ENCODE assay signal across 8 mouse cellular contexts in the genomic region with DNA sequence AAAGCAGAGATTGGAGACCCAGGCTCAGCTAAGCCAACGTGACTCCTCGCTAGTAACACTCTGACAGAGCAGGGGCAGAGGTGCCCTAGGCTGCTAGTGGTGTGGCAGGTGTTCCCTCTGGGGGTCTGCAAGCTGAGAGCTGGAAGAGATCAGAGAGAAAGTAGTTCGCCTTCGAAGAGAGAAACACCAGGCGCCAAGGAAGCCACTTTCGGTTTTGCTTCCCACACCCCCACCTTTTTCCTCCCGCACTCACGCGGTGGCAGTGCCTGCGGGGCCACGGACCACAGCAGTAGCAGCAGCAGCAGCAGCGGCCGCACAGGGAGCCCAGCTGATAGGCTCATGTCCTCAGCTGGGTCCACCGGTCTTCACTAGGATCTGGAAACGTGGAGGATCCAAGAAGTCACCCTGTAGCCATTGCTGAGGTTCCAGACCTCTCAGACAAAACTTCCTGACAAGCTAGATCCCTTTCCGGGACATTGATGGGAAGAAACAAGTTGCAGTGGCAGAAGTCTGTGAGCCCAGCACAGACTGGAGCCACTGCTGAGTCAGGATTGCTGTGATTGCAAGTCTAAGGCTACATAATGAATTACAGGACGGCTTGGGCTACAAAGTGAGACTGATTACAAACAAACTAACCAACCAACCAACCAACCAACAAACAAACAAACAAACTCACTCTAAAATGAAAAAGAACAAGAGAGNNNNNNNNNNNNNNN. TPM values are rescaled to one million over a fixed set of nuclear protein-coding genes. Genes with fewer than 3 reads are reported as not detected.
DNase-seq lines count a peak whose midpoint lies in the region; ATAC-seq and TF ChIP-seq lines count a peak whose summit lies in the region.

A gene (minus strand): TSS at position 481 of the 716 bp plus-strand sequence.

- DNase-seq in frontal cortex, postnatal 10 days (ENCODE audit: low spot score in 2 of 2): no peak
- DNase-seq in brain, adult 2 months (ENCODE audit: low read depth, low spot score): peak; percentile 57
- DNase-seq in gastrocnemius, postnatal 10 days: peak; percentile 42
- DNase-seq in liver, embryonic 13.5 days: no peak
- peak; percentile 68 for DNase-seq in testis, postnatal 10 days (ENCODE audit: low spot score)

- H3K9me3 ChIP-seq in hindbrain, embryonic 16.5 days (ENCODE audit: control insufficient read depth, low read length): no peaks in the 10 kb centered on the region
- no peaks in the 10 kb centered on the region for H3K9me3 ChIP-seq in liver, embryonic 13.5 days (replicated peaks)

- no peaks in the 10 kb centered on the region for H3K79me2 ChIP-seq in myocyte (ENCODE audit: control insufficient read depth, insufficient read depth)

- H3K9ac ChIP-seq in hindbrain, embryonic 16.5 days (ENCODE audit: low read depth, low read length): peak within 1 kb of the TSS; percentile 61
- peak within 1 kb of the TSS; percentile 69 for H3K9ac ChIP-seq in liver, embryonic 13.5 days

- WGBS in hindbrain, embryonic 16.5 days: 2% methylated on average over 17 of the region's 17 CpGs
- 2% methylated on average over 17 of the region's 17 CpGs for WGBS in liver, embryonic 13.5 days (ENCODE audit: insufficient replicate concordance)

- H3ac ChIP-seq in myocyte (ENCODE audit: control insufficient read depth, insufficient read length): no peak within 1 kb of the TSS

- H3K27me3 ChIP-seq in hindbrain, embryonic 16.5 days (replicated peaks; ENCODE audit: control insufficient read depth, insufficient read depth, low read length): 0 out of 2 replicates have a peak, but pooled peaks cover 3% of the 10 kb centered on the region
- H3K27me3 ChIP-seq in liver, embryonic 13.5 days: peaks cover 25% of the 10 kb centered on the region
- H3K27me3 ChIP-seq in myocyte (ENCODE audit: control insufficient read depth, insufficient read depth, insufficient read length): no peaks in the 10 kb centered on the region

- no peak for TF ChIP-seq POLR2A in myocyte (IDR thresholded peaks at IDR 0.05; ENCODE audit: insufficient read length, low read depth)

- ATAC-seq in frontal cortex, adult (ENCODE audit: low TSS enrichment): peak; percentile 98
- peak; percentile 75; the same call in 1 of the 2 replicates for ATAC-seq in hindbrain, embryonic 16.5 days
- 0 out of 2 replicates have a peak, but pooled peaks have one; percentile 39 for ATAC-seq in liver, embryonic 13.5 days (ENCODE audit: low read depth)

- H3K4me3 ChIP-seq in hindbrain, embryonic 16.5 days (ENCODE audit: low read length): peak within 1 kb of the TSS; percentile 38
- peak within 1 kb of the TSS; percentile 60 for H3K4me3 ChIP-seq in liver, embryonic 13.5 days (replicated peaks)
- peak within 1 kb of the TSS; percentile 34 for H3K4me3 ChIP-seq in myocyte

- no peaks in the 10 kb centered on the region for H3K36me3 ChIP-seq in hindbrain, embryonic 16.5 days (ENCODE audit: control insufficient read depth, insufficient read depth, low read length)
- H3K36me3 ChIP-seq in liver, embryonic 13.5 days: no peaks in the 10 kb centered on the region
- H3K36me3 ChIP-seq in myocyte (ENCODE audit: control insufficient read depth, insufficient read depth): no peaks in the 10 kb centered on the region

- H3K4me2 ChIP-seq in hindbrain, embryonic 16.5 days (ENCODE audit: low read length): peak within 1 kb of the TSS; percentile 76
- H3K4me2 ChIP-seq in liver, embryonic 13.5 days: peak within 1 kb of the TSS; percentile 72
- H3K4me2 ChIP-seq in myocyte (ENCODE audit: low read depth): peak within 1 kb of the TSS; percentile 99

- peaks cover 6% of the 10 kb centered on the region for H3K4me1 ChIP-seq in hindbrain, embryonic 16.5 days (ENCODE audit: control insufficient read depth, insufficient read depth, low read depth, low read length)
- H3K4me1 ChIP-seq in liver, embryonic 13.5 days (replicated peaks): peaks cover 24% of the 10 kb centered on the region

- peak within 1 kb of the TSS; percentile 34; the same call in 1 of the 2 replicates for H3K27ac ChIP-seq in hindbrain, embryonic 16.5 days (ENCODE audit: low read depth, low read length)
- H3K27ac ChIP-seq in liver, embryonic 13.5 days: peak within 1 kb of the TSS; percentile 63

TF ChIP-seq in myocyte, 11 proteins besides CTCF, POLR2A, EP300 and RAD21:
- no peak for TF ChIP-seq MYOD1 (IDR thresholded peaks at IDR 0.05; ENCODE audit: control insufficient read depth in 1 of 3, insufficient read length in 2 of 3, low read depth in 2 of 3)
- no peak for TF ChIP-seq E2F4 (IDR thresholded peaks at IDR 0.05; ENCODE audit: insufficient read depth)
- TF ChIP-seq TCF3 (IDR thresholded peaks at IDR 0.05; ENCODE audit: insufficient read length, low read depth): no peak
- no peak for TF ChIP-seq CEBPB (IDR thresholded peaks at IDR 0.05; ENCODE audit: insufficient read depth, poor library complexity, severe bottlenecking)
- TF ChIP-seq SRF (IDR thresholded peaks at IDR 0.05; ENCODE audit: control insufficient read depth, insufficient read length, low read depth): no peak
- no peak for TF ChIP-seq REST (IDR thresholded peaks at IDR 0.05; ENCODE audit: insufficient read depth, insufficient read length)
- peak in 1 of 3 experiments; percentile 13 for TF ChIP-seq MYOG (IDR thresholded peaks at IDR 0.05; ENCODE audit: control insufficient read depth in 1 of 3, insufficient read depth in 1 of 3, insufficient read length in 2 of 3, low read depth in 2 of 3)
- no peak for TF ChIP-seq TCF12 (IDR thresholded peaks at IDR 0.05; ENCODE audit: insufficient read depth, poor library complexity, severe bottlenecking)
- no peak for TF ChIP-seq USF1 (IDR thresholded peaks at IDR 0.05; ENCODE audit: low read depth)

RNA-seq across cellular contexts. Expression of the gene that starts here (rescaled TPM):
- total RNA-seq in gastrocnemius, postnatal 10 days (2021): 1 to 10 TPM; 8.1 to 9.5 TPM
- 5.4 and 6.7 TPM in 2 replicates for polyA plus RNA-seq in hindbrain, embryonic 16.5 days (2015; fragmentation: Nextera tagmentation; extraction: Ambion mirVana)
- 6.6 and 8.8 TPM in 2 replicates for polyA plus RNA-seq in liver, embryonic 13.5 days (2015; fragmentation: Nextera tagmentation; extraction: Ambion mirVana)
- 5.1 TPM for polyA plus RNA-seq in myocyte (2012; fragmentation: generic; extraction: Trizol)

Comparison
In these comparisons a context has a peak if more than half of its experiments do, and no peak if none do; other contexts are left out.
1. ATAC-seq: peak in every context shown above with its lines; median percentile 98 in frontal cortex, adult; 75 in hindbrain, embryonic 16.5 days; 39 in liver, embryonic 13.5 days.
2. DNase-seq: peak in brain, adult 2 months (single experiment), gastrocnemius, postnatal 10 days (single experiment) and testis, postnatal 10 days (single experiment); none in frontal cortex, postnatal 10 days (0 of 2) and liver, embryonic 13.5 days (single experiment).
3. Peak in every context shown above with its lines, with median percentiles within 50 percentile points of each other: H3K4me2 ChIP-seq and H3K4me3 ChIP-seq.